Mouse (Mus musculus) hindbrain, embryonic 10.5 days (tissue): ENCODE data around the gene Fam69b. TPM values are rescaled to one million over a fixed set of nuclear protein-coding genes. Genes with fewer than 3 reads are reported as not detected.
"Not testable (repeated sequence)": the region's sequence is repeated elsewhere in the genome, so short reads cannot be mapped to it uniquely, and the experiment has no call there.

Experiments used
- DNase-seq: peaks from one replicate; pipeline ENCODE4 v3.0.0-alpha.2; 2017; ENCODE audit warnings: low spot score
- H3K27ac ChIP-seq: fragments of 300-500 bp; sonication (generic); 2 replicates; pipeline ENCODE4 v1.5.1; 2016; ENCODE audit warnings: mild to moderate bottlenecking, moderate library complexity
- H3K27me3 ChIP-seq: fragments of 300-500 bp; sonication (generic); 2 replicates; pipeline ENCODE4 v1.6.1; 2016; ENCODE audit warnings: mild to moderate bottlenecking; ENCODE audit not compliant: poor library complexity, insufficient read depth, severe bottlenecking
- H3K36me3 ChIP-seq: fragments of 300-500 bp; sonication (generic); 2 replicates; pipeline ENCODE4 v1.6.1; 2016; ENCODE audit warnings: mild to moderate bottlenecking, moderate library complexity
- H3K4me1 ChIP-seq: fragments of 300-500 bp; sonication (generic); replicated peaks from 2 replicates; pipeline ENCODE4 v1.6.1; 2016; ENCODE audit warnings: mild to moderate bottlenecking
- H3K4me3 ChIP-seq: fragments of 300-500 bp; sonication (generic); 2 replicates; pipeline ENCODE4 v1.5.1; 2016; ENCODE audit warnings: mild to moderate bottlenecking, moderate library complexity
- H3K9me3 ChIP-seq: fragments of 300-500 bp; sonication (generic); 2 replicates; pipeline ENCODE4 v1.6.1; 2016; ENCODE audit warnings: mild to moderate bottlenecking, moderate library complexity
- WGBS: fragments of 180-500 bp; shearing (Covaris S2); methylation state at CpG from one replicate; pipeline ENCODE4 v1.1.7; 2016; 5-methylcytosine and 5-hydroxymethylcytosine counted together
- microRNA counts: library from miRNA; unstranded; fragments of <30 nt; microRNA quantifications from one replicate; lab custom pipeline; 2017
- polyA plus RNA-seq: library from polyadenylated mRNA; unstranded; fragments of >200 nt; fragmentation: Nextera tagmentation; extraction: Ambion mirVana; gene quantifications from 2 replicates; pipeline ENCODE4 v1.2.1, GENCODE M21; 2016

Gene Fam69b
- polyA plus RNA-seq, 1 experiment from 2014 or later = 48.5 TPM

DNA sequence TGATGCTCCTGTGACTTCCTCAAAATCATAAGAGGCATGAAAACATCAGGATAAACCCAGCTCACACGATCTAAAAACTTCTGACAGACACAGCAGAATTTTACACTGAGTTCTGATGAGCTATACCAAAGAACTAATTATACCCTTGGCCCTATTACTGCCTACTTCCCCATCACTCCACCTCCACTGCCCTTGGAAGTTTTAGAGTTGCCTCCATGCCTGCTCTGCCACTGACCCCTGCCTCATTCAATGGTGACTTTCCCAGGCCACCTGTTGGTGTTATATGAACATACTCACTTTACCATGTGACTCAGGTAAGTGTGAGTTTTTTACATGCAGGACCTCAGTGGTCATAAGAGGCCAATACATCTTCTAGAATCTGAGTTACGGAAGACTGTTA is 29.2 kb downstream of the Fam69b start:
- no peak overlapping the region for H3K27ac ChIP-seq
- 90% methylated on average over 2 of the region's 2 CpGs for whole genome bisulfite sequencing
- no peaks in the 10 kb centered on the region for H3K36me3 ChIP-seq

DNA sequence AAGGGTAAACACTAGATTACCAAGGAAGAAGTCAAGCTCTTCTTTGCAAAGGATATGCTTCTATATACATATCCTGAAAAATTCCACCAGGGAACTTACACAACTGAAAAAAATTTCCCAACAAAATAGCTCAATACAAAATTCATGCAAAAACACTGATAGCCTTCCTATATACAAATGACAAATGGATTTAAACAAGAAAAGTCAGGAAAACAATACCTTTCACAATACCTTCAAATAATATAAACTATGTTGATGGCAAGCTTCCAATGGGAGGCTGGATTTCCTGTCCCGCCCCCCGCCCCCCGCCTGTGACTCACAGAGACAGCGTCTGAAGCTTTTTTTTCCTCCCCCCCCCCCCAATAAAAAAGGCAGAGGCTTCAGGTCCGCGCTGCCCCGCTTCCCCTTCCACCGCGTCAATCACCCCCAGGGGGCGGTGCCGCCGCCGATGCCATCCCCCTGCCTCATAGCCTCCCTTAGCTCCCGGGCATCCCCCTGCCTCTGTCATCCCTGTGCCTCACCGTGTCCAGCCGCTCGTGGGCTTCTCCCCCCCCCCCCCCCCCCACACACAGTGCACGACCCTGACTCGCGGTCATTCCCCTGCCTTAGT is 33.0 kb downstream of the Fam69b start:
- no peak for DNase-seq
- Histone ChIP-seq H3K36me3 (no peaks in the 10 kb centered on the region), H3K4me1 (peaks cover 10% of the 10 kb centered on the region), H3K4me3 (peak overlapping the region; percentile 49), H3K9me3 (no peaks in the 10 kb centered on the region), H3K27ac (no peak overlapping the region), H3K27me3 (peaks cover 6% of the 10 kb centered on the region)
- 3% methylated on average over 18 of the region's 20 CpGs for whole genome bisulfite sequencing

More for the DNA sequence above, 29.2 kb downstream of the Fam69b start:
- no peak overlapping the region for H3K4me3 ChIP-seq
- no peak for DNase-seq
- H3K27me3 ChIP-seq = peaks cover 2% of the 10 kb centered on the region; the same call in 1 of the 2 replicates
- H3K9me3 ChIP-seq = no peaks in the 10 kb centered on the region
- H3K4me1 ChIP-seq = peaks cover 10% of the 10 kb centered on the region

- no peak for DNase-seq
- no peak overlapping the region for H3K27ac ChIP-seq
- H3K9me3 ChIP-seq = no peaks in the 10 kb centered on the region
- peaks cover 10% of the 10 kb centered on the region for H3K4me1 ChIP-seq
- peak overlapping the region; percentile 49 for H3K4me3 ChIP-seq
- H3K36me3 ChIP-seq = no peaks in the 10 kb centered on the region
- H3K27me3 ChIP-seq = peaks cover 6% of the 10 kb centered on the region
- 47% methylated on average over 29 of the region's 29 CpGs for WGBS
Measured at GRCm38 (mm10) chr2:26661768-26662508, 33.7 kb downstream of the Fam69b start.

DNA sequence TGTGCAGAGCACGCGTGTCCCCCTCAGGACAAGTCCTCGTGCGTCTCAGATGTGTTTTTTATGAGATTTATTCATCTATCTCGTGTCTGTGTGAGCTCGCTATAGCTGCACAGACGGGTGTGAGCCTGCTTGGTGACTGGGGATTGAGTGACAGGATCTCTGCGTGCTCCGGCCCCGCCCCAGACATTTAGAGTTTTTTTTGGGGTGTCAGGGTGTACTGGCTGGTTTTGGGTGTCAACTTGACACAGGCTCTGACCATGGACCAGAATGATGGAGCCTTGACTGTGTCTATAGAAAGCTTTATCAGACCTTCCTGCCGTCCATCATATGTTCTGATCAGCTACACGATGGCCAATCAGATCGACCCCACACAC is 34.2 kb downstream of the Fam69b start:
- Histone ChIP-seq H3K27ac (no peak overlapping the region), H3K27me3 (peaks cover 6% of the 10 kb centered on the region), H3K4me3 (no peak overlapping the region), H3K36me3 (no peaks in the 10 kb centered on the region), H3K4me1 (peaks cover 10% of the 10 kb centered on the region), H3K9me3 (no peaks in the 10 kb centered on the region)
- DNase-seq = no peak
- 83% methylated on average over 13 of the region's 13 CpGs for WGBS

DNA sequence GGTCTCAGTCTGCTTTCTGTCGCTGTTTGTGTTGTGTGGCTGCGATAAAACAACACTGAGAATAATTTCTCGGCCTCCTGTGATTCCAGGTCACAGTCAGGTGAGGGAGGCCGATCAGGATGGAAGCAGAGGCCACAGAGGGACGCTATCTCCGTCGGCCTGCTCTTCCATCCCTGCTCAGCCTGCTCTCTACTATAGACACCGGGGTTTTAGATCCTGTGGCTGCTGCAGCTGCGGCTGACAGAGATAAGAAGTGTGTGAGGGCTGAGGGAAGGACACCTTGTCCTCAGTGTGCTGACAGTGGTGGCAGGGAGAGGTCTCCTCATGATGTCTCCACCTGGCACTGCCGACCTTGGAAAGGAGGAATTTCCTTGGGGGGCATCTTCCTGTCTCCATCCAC is 34.9 kb downstream of the Fam69b start:
- H3K27me3 ChIP-seq = peaks cover 6% of the 10 kb centered on the region
- H3K27ac ChIP-seq = no peak overlapping the region
- peaks cover 10% of the 10 kb centered on the region for H3K4me1 ChIP-seq
- DNase-seq = no peak
- no peak overlapping the region for H3K4me3 ChIP-seq
- no peaks in the 10 kb centered on the region for H3K9me3 ChIP-seq
- WGBS = 81% methylated on average over 10 of the region's 10 CpGs
- no peaks in the 10 kb centered on the region for H3K36me3 ChIP-seq

DNA sequence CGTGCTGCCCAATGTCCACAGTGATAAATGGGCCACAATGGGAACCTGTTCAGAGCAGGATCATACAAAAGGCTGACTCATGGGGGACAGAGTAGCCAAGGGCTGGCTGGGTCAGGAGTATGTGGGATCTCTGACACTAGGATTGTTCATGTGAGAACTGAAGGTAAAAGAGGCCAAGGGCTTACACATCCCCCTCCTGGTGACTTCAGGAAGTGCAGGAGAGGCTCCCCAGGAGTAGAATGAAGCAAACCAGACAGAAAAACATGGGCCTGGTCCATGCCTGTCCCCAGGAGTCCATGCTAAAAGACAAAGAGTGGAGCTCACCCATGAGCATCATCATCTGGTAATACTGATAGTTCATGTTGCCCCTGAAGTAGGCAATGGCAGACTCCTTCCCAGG is 35.3 kb downstream of the Fam69b start:
- peak; percentile 54 for DNase-seq
- not testable (repeated sequence) for H3K36me3 ChIP-seq, H3K27me3 ChIP-seq, H3K4me3 ChIP-seq, H3K9me3 ChIP-seq, H3K27ac ChIP-seq
- peaks cover 10% of the 10 kb centered on the region for H3K4me1 ChIP-seq
- WGBS = 88% methylated on average over 1 of the region's 1 CpGs

- no peaks in the 10 kb centered on the region for H3K9me3 ChIP-seq
- no peaks in the 10 kb centered on the region for H3K27me3 ChIP-seq
- no peak overlapping the region for H3K4me3 ChIP-seq
- no peak for DNase-seq
- H3K36me3 ChIP-seq = no peaks in the 10 kb centered on the region
- no peak overlapping the region for H3K27ac ChIP-seq
- no peaks in the 10 kb centered on the region for H3K4me1 ChIP-seq
Measured at GRCm38 (mm10) chr2:26668746-26669145, 40.5 kb downstream of the Fam69b start.

DNA sequence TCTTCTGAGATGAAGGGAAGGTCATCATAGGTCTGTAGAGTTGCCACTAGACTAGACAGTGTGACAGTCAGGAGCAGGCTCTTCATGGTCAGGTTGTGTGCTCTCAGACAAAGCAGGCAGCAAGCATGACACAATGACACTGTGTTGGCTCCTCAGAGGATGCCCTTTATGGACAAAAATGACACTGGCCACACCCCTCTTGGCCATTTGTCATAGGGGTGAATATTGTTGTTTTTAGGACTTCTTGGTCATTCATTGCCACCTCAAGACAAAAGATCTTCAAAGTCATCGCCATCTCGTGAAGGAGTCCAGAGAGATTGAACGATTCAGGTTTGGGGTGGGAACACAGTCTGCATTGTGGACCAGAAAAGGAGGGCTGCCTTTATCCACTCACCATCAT is 42.9 kb downstream of the Fam69b start, which contains the start of gene Lcn4:
TSS of gene Lcn4 (minus strand) at position 101 of the 400 bp plus-strand sequence.
- DNase-seq = no peak
- Histone ChIP-seq H3K36me3 (no peaks in the 10 kb centered on the region), H3K9me3 (no peaks in the 10 kb centered on the region), H3K27me3 (no peaks in the 10 kb centered on the region), H3K27ac (no peak within 1 kb of the TSS), H3K4me3 (no peak within 1 kb of the TSS), H3K4me1 (no peaks in the 10 kb centered on the region)
- 89% methylated on average over 3 of the region's 3 CpGs for WGBS

MicroRNAs encoded within 50 kb of the gene (microRNA counts, 519-probe panel; counts per million panel counts)
- 6,036 counts per million, percentile 98 among the panel's probes with 10 or more counts for microRNA mmu-miR-126-3p (lab: Ali Mortazavi, UCI)
- microRNA mmu-miR-126-5p (lab: Ali Mortazavi, UCI) = 1,255 counts per million, percentile 77 among the panel's probes with 10 or more counts

Other genes starting within 250 kb of the Fam69b start
- 35.3 and 35.5 TPM in 2 replicates for gene Snapc4, start 247.8 kb upstream of the Fam69b start, polyA plus RNA-seq
- gene Entr1, start 239.1 kb upstream of the Fam69b start, polyA plus RNA-seq = 136 and 141 TPM in 2 replicates
- gene Pmpca, start 239.1 kb upstream of the Fam69b start, polyA plus RNA-seq = 132 and 139 TPM in 2 replicates
- 23.8 and 29.7 TPM in 2 replicates for gene Inpp5e, start 219.3 kb upstream of the Fam69b start, polyA plus RNA-seq
- 25.2 and 28.9 TPM in 2 replicates for gene Sec16a, start 183.2 kb upstream of the Fam69b start, polyA plus RNA-seq
- gene Notch1, start 111.8 kb upstream of the Fam69b start, polyA plus RNA-seq = 39.1 and 46.4 TPM in 2 replicates
- gene Egfl7, start 48.4 kb upstream of the Fam69b start, polyA plus RNA-seq = 78.3 and 101 TPM in 2 replicates
- not detected in 2 replicates for gene Gm20532, start 41.8 kb upstream of the Fam69b start, polyA plus RNA-seq
- 12.3 and 13.5 TPM in 2 replicates for gene Agpat2, start 24.0 kb upstream of the Fam69b start, polyA plus RNA-seq
- not detected in 2 replicates for gene Lcn4, start 42.8 kb downstream of the Fam69b start, polyA plus RNA-seq
- gene Abo, start 236.5 kb downstream of the Fam69b start, polyA plus RNA-seq = not detected in 2 replicates